Mouse (Mus musculus): ENCODE results near the gene Ddi2. TPM values are rescaled to one million over a fixed set of nuclear protein-coding genes. Genes with fewer than 3 reads are reported as not detected.
"Not testable (repeated sequence)": the region's sequence is repeated elsewhere in the genome, so short reads cannot be mapped to it uniquely, and the experiment has no call there.

The Ddi2 gene
- 10 to 100 TPM; 47.6 to 52.4 TPM for total RNA-seq (2021)
- long read RNA-seq, full-length matches to known transcripts: 30 of 44 reads
- long read RNA-seq, partial matches to known transcripts: 4 of 44 reads
- long read RNA-seq, other reads (novel, unspliced or antisense): 10 of 44 reads

DNA sequence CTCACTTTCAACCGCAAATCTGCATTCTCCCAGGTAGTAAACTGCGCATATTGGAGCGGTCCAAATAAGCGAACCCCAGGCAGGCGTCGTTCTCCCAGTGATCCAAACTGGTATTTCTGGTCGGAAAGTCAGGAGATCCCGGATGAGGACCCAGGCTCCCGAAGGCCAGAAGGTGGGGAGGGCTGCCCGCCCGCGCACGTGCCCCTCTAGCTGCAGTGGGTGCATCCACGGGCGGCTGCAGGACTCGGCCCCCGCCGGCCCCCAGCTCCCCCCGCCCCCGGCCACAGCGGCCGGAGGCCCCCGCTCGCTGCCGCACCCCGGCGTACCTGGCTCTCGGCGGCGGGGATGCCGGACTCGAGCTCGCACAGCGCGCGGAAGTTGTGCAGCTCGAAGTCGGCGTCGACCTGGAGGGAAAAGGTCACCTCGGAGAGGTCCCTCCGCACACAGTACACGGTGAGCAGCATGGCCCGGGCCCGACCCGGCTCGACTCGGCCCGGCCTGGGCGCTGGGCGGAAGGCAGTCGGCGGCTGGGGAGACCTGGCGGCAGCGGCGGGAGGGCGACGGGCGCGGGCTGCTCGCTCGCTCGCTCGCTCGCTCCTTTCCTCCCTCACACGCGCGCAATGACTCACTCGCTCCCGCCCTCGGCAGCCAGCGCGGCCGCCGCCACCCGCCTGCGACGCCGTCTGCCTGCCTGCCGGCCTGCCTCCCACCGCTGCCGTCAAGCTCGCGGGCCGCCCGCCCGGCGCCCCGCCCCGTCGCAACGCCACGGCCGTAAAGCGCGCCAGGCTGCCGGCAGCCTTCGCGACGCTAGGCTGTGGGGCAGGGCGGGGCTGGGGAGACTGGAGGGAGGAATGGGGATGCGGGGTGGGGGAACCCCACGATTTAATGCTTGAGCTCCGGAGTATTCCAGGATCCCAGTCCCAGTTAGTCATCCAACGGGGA is at the start of gene Ddi2:
Gene Ddi2, minus strand, starts transcription at position 689 of the 942 bp plus-strand sequence.
- peak; percentile 92 to 94 for DNase-seq (ENCODE audit: low spot score in 2 of 2)

- not testable (repeated sequence) for DNase-seq (ENCODE audit: low spot score in 2 of 2)
These were observed 49.8 kb upstream of the Ddi2 start for GRCm38 (mm10) chr4:141773019-141773418.

DNA sequence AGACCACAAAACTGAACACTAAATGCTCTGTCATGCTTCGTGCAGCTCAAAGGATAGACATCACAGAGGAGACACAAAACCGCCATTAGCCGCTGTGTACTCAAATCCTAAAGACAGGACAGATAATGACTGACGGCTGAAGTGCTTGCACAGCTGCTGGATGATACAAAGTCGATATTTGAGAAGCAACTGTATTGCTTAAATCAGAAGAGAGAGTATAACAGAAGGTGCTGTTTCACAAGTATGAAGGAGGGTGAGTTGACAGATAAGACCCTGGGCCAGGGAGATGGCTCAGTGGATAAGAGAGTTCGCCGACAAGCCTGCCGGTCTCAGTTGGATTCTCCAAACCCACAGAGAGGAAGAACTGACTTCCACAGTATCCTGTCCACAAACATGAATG is 48.6 kb upstream of the Ddi2 start:
- DNase-seq (ENCODE audit: low spot score in 2 of 2): no peak

DNA sequence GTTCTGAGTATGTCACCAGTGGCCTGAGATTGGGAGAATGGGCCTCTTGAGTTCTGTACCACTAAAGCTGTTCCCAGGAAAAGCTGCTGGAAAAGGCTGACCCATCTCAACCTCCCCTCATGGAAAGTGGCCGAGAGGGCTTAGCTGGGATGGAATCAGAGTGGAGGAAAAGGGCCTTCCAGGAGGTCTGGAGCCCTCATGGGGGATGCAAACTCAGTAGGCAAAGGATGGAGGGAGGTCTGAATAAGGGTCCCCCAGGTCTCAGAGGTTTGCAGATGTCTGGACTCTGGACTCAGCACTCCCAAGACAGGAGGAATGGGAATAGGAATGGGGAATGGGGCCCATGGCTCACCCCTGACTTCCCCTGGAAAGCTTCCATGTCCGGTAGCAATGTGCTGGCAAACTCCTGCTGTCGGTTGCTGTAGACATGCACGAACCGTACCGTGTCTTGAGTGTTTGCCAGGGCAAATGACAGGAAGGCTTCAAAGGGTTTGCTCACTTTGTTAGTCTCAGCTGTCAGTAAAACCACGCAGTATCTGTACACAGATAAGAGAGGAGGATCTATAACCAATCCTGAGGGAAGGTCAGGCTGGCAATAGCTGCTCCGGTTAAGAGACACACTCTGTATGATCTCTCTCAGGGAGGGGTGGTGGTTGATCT is 46.4 kb upstream of the Ddi2 start:
- peak in 1 of 2 experiments; percentile 51 for DNase-seq (ENCODE audit: low spot score in 2 of 2)

DNA sequence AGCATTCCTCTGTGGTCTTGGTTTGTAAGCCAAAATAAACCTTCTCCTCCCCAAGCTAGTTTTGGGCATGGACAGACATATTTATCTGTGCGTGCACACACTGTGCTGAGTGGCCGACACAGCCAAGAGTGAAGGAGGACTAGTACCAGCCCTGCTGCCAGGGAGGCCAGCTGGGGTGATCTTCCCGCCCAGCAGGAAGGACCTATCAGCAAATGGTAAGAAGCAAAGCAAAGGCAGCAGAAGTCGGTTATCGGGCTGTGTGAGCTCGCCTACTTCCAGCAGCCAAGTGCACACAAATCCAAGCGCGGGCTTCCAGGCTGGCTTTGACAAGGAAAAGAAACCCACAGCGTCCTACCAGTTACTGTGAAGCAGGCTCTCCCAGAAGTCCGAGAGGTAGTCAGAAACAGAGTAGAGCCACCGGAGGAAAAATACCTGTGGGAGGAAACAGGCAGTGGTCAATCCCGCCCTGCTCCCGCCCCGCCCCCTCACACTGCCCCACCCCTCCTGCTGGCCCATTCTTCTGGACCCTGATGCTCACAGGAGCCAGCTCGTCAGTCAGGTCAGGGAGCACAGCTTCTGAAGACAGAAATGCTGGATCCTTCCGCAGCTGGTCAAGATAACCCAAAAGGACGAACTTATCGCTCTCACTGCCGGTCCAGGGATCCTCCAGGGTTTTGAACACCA is 44.3 kb upstream of the Ddi2 start:
- peak in 1 of 2 experiments; percentile 65 for DNase-seq (ENCODE audit: low spot score in 2 of 2)

- DNase-seq (ENCODE audit: low spot score in 2 of 2): peak in 1 of 2 experiments; percentile 48
These were observed 43.6 kb upstream of the Ddi2 start for GRCm38 (mm10) chr4:141766668-141767352.

DNA sequence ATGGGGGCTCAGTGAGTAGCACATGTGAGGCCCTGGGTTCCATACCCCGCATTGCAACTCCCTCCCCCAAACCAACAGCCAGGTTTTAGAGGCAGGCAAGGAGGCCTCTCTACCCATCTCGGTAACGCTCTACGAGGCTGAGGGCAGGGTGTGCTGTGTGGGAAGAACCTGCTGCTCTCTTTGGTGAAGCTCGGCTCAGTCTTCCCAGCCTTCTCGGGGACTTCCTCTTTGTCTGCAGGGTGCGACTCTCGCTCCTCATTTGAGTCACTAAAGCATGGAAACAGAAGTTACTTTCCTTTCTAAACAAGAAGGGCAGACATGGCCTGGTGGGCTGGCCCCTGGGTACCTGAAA is 43.1 kb upstream of the Ddi2 start:
- peak in 1 of 2 experiments; percentile 43 for DNase-seq (ENCODE audit: low spot score in 2 of 2)

DNA sequence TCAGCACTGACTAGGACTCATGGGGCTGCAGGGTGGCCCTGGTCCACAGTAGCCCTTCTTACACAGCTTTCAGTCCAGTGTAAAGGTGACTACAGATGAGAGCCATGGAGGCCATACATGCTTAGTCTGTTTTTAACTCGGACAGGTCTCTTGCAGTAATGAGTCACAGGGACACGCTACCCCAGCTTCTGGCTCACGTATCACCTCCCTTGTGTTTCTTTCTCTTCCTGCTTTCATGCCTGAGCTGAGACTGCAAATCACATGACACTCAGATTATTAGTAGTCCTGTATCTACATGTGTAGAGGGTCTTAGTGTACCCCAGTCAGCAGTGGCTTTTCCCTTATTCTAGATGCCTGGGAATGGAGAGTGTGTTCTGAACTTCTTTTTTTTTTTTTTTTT is 41.8 kb upstream of the Ddi2 start:
- no peak for DNase-seq (ENCODE audit: low spot score in 2 of 2)

DNA sequence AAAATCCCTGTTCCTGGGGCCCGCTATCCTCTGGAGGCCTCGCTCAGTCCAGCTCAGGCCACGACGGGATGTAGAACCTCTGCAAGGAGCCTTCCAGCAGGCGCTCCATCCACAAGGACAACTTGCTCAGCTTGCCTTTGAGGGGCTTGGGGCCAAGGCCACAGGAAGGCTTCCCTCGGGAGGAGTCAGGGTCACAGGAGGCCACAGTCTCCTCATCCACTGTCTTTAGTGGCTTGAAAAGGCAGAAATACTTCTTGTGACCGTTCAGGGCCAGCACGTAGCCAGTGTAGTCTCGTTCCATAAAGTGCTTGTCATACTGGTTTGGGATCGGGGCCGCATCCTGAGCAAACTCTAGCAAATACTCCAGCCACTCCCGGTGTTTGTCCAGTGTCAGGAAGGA is 40.3 kb upstream of the Ddi2 start:
- no peak for DNase-seq (ENCODE audit: low spot score in 2 of 2)

GRCm38 (mm10) chr4:141762102-141762598 is 38.9 kb upstream of the Ddi2 start:
- DNase-seq (ENCODE audit: low spot score in 2 of 2): no peak

GRCm38 (mm10) chr4:141760942-141761341 is 37.7 kb upstream of the Ddi2 start:
- no peak for DNase-seq (ENCODE audit: low spot score in 2 of 2)

GRCm38 (mm10) chr4:141758874-141759542 is 35.8 kb upstream of the Ddi2 start:
- DNase-seq (ENCODE audit: low spot score in 2 of 2): no peak

DNA sequence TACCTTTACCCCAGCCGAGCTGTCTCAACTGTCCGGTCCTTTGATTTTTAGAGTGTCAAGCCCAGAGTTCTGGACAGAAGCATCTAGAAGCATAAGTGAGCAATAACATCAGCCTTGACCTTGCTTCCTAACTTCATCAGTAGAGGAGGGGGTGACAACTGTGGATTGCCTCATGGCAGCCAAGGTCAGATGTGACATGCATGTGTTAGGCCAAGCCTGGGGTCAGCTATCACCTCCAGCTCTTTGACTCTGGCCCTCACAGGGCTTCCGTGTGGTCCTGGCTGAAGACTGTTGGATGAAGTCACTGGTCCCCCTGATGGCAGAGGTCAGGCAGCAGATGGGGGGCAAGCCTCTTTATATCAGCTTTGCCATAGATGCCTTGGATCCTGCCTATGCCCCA is 33.9 kb upstream of the Ddi2 start:
- DNase-seq (ENCODE audit: low spot score in 2 of 2): no peak

GRCm38 (mm10) chr4:141755375-141755930 is 32.2 kb upstream of the Ddi2 start:
- no peak for DNase-seq (ENCODE audit: low spot score in 2 of 2)

DNA sequence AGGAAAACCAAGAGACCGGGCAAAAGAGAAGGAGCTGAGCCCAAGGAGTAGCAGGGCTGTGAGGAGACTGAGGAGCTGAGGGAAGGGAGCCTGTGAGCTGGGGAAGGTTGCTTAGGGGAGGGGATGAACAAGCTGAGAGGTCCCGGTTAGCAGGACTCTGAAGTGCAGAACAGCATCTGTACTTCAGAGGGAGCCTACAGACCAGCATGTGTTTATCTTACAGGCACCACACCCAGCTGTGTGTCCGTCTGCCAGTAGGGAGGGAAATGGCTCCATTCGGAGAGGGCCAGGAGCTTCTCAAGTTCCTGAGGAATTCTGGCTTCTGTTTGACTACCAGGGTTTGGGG is 28.8 kb upstream of the Ddi2 start:
- DNase-seq (ENCODE audit: low spot score in 2 of 2): no peak

GRCm38 (mm10) chr4:141751419-141752075 is 28.3 kb upstream of the Ddi2 start:
- peak in 1 of 2 experiments; percentile 35 for DNase-seq (ENCODE audit: low spot score in 2 of 2)

GRCm38 (mm10) chr4:141750826-141751225 is 27.6 kb upstream of the Ddi2 start:
- no peak for DNase-seq (ENCODE audit: low spot score in 2 of 2)

DNA sequence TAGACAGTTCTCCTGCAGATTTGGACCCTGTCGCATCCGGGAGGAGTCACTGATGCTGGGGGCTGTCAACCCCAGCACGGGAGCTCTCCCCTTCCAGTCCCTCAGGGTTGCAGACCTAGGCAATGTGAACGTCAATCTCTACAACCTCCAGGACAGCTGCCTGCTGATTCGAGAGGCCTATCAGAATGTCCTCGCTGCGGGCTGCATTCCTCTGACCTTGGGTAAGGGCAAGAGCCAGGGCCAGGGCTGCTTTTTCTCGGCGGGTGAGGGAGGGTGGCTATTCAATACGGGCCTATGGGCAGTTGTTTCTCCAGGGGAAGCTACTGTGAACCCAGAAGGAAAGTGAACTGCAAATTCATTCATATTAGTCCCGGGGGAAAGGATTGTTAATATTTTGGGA is 26.3 kb upstream of the Ddi2 start:
- DNase-seq (ENCODE audit: low spot score in 2 of 2): no peak

DNA sequence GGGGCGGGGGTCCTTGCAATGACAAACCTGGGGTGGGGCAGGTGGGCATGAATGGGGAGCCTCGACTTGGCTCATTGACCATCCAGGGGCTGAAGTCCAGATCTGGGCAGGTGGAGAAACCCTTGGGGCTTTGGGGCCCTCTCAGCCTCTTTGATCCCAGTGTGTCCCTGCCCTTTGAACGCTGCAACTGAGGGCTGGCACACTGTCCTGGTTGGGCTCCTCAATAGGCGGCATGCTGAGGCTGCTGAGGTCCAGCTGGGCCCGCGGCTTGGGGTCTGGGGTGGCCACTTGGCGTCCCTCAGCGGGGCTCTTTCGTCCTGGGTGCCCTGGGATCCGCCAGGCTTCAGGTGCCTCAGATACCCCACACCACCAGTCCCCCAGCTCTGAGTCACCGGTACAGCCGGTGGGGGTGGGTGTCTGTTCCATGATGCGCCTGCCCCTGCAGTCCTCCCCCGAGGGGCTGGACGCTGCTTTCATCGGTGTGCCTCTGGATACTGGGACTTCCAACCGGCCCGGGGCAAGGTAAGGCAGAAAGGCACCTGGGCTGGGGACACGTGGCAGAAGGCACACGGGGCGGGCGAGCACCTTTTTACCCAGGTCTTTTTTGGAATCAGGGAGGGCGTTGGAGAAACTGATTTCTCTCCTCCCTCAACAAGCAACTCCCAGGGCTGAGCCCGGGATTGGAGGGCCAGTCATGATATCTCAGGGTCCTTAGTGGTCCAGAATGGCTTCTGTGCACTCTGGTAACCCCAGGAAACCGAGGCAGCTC is 23.5 kb upstream of the Ddi2 start, which contains the start of gene Agmat:
Gene Agmat, plus strand, starts transcription at position 95 of the 769 bp plus-strand sequence.
- DNase-seq (ENCODE audit: low spot score in 2 of 2): no peak

Data from layer of hippocampus, adult 18-20 months (tissue).